Mouse (Mus musculus): Measurements from ENCODE around the gene Tbc1d1. TPM values are rescaled to one million over a fixed set of nuclear protein-coding genes. Genes with fewer than 3 reads are reported as not detected.

The Tbc1d1 gene
- polyA plus RNA-seq, 1 experiment from 2014 or later = 12.2 TPM

DNA sequence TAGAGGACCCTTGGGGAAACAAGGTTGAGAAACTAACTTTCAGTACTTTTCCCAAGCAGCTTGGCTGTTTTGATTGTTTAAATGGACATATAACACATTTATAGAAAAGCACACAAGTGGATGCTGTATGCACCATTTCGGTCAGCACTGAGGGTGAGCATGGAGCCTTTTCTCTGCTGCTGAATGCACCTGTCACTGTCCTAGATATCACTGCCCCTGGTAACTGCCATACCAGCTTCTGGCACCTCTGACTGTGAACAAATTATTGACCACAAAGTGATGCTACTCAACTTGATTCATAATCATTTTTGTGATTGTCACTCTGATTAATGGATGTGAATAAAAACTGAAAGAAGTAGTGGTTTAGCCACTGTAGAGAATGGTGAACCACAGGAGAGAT, 117.4 kb downstream of the Tbc1d1 start:
- Histone ChIP-seq H3K36me3 (no peaks in the 10 kb centered on the region; the same call in 1 of the 2 replicates), H3K9me3 (no peaks in the 10 kb centered on the region), H3K4me3 (no peak overlapping the region), H3K4me2 (replicated peaks) (no peak overlapping the region), H3K27me3 (no peaks in the 10 kb centered on the region), H3K4me1 (0 out of 2 replicates have a peak, but pooled peaks cover 3% of the 10 kb centered on the region), H3K27ac (replicated peaks) (no peak overlapping the region), H3K9ac (replicated peaks) (no peak overlapping the region)
- 80% methylated on average over 1 of the region's 1 CpGs for WGBS
- no peak for ATAC-seq (replicated peaks)

DNA sequence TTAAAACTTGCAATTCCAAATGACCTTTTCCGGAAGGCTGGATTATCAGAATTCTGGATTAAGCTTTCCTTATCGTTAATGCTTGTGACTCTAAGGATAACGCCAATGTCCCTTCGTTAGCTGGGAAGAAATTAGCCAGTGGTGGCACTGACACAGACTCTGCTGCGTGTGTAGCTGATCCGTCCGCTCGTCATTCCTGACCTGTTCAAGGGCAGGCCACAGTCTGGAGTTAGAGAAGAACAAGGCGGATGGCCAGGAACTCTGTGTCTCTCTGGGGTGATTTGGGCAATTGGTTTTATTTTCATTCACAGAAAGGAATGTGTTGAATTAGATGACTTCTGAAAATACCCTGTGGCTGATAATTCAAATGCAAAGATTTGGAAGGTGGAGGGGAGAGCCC, 118.2 kb downstream of the Tbc1d1 start:
- Histone ChIP-seq H3K27ac (replicated peaks) (no peak overlapping the region), H3K4me2 (replicated peaks) (no peak overlapping the region), H3K4me3 (no peak overlapping the region), H3K4me1 (0 out of 2 replicates have a peak, but pooled peaks cover 3% of the 10 kb centered on the region), H3K27me3 (no peaks in the 10 kb centered on the region), H3K36me3 (no peaks in the 10 kb centered on the region; the same call in 1 of the 2 replicates), H3K9ac (replicated peaks) (no peak overlapping the region), H3K9me3 (no peaks in the 10 kb centered on the region)
- WGBS = 62% methylated on average over 9 of the region's 9 CpGs
- no peak for ATAC-seq (replicated peaks)

DNA sequence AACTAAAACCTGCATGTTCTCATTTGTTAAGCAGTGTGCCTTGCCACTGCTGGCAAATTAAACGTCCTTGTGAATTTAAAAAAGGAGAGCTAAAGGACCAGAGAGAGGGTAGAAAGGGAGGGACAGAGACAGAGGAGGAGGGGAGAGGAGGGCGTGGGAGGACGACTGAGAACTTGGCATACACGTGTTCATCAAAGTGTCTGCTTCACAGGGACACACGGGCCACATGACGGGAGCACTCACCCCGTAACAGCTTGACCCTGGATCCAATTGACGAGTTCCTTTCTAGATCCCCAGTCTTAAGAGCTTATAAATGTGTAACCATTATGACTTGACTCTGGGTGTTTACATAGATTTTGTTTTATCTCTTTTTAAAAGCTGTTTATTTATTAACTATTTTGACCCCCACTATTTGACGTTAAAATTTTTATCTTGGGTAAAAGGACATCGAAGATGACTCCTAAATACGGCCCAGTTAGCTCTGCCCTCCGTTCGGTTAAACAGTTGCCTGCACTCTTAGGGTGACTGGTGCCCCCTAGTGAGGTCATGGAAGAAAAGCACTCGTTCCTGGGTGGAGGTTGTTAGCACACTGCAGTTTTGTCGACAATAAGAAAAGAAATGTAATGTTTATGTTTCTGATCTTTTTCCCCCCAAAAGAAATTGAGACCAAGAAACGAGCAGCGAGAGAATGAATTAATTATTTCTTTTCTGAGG, 118.8 kb downstream of the Tbc1d1 start:
- Histone ChIP-seq H3K36me3 (peaks cover 4% of the 10 kb centered on the region), H3K4me2 (replicated peaks) (no peak overlapping the region), H3K4me3 (no peak overlapping the region), H3K27ac (replicated peaks) (no peak overlapping the region), H3K9me3 (no peaks in the 10 kb centered on the region), H3K27me3 (no peaks in the 10 kb centered on the region), H3K9ac (replicated peaks) (no peak overlapping the region), H3K4me1 (0 out of 2 replicates have a peak, but pooled peaks cover under 1% of the 10 kb centered on the region)
- WGBS = 26% methylated on average over 17 of the region's 17 CpGs
- ATAC-seq (replicated peaks) = peak; percentile 86

DNA sequence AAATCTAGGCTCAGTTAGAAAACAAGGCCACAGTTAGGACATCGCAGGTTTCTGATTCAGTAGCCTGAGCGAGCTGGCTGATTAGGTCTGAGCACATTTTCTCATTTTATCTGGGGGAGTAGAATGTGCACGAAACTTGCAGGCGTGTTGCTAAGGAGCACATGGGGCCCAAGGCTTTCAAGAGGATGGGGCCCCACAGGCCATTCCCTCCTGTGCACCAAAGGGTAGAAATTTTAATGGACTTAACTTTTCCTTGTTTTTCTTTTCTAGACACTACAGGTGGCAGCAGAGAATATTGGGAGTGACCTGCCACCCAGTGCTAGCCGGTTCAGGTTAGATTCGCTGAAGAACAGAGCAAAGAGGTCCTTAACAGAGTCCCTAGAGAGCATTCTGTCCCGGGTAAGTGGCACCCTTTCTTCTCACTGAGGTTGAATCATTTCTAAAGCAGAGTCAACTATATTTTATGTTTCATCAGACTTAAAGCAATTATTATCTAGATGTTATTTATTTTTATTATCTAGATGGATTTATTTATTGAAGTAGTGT, 121.6 kb downstream of the Tbc1d1 start:
- no peak overlapping the region for H3K4me3 ChIP-seq
- H3K36me3 ChIP-seq = peaks cover 9% of the 10 kb centered on the region
- no peaks in the 10 kb centered on the region for H3K9me3 ChIP-seq
- no peaks in the 10 kb centered on the region for H3K27me3 ChIP-seq
- no peak overlapping the region for H3K27ac ChIP-seq (replicated peaks)
- no peak overlapping the region for H3K4me2 ChIP-seq (replicated peaks)
- 90% methylated on average over 7 of the region's 7 CpGs for WGBS
- H3K9ac ChIP-seq (replicated peaks) = no peak overlapping the region
- no peak for ATAC-seq (replicated peaks)
- H3K4me1 ChIP-seq = no peaks in the 10 kb centered on the region

DNA sequence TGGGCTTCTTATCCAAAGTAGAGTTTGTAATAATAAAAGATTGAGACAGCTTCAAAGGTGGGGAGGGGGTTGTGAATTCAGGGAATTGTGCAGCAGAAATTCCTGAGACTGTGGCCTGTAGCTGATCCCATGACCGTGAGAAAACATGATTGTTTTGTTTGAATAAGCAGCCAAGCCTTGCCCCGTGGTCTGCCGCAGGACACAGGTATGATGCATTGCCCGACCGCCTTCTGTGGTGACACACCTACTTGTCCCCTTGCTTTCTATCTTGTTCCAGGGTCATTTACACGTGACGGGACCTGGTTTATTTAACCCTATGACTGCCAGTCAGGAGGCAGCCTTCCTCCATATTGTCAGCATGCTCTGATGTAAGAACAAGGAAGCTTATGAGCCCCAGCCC, 123.6 kb downstream of the Tbc1d1 start:
- H3K27ac ChIP-seq (replicated peaks) = no peak overlapping the region
- H3K4me3 ChIP-seq = no peak overlapping the region
- H3K9me3 ChIP-seq = no peaks in the 10 kb centered on the region
- H3K4me1 ChIP-seq = no peaks in the 10 kb centered on the region
- 68% methylated on average over 7 of the region's 7 CpGs for WGBS
- H3K36me3 ChIP-seq = peaks cover 9% of the 10 kb centered on the region
- no peak overlapping the region for H3K9ac ChIP-seq (replicated peaks)
- no peak for ATAC-seq (replicated peaks)
- H3K4me2 ChIP-seq (replicated peaks) = no peak overlapping the region
- no peaks in the 10 kb centered on the region for H3K27me3 ChIP-seq

DNA sequence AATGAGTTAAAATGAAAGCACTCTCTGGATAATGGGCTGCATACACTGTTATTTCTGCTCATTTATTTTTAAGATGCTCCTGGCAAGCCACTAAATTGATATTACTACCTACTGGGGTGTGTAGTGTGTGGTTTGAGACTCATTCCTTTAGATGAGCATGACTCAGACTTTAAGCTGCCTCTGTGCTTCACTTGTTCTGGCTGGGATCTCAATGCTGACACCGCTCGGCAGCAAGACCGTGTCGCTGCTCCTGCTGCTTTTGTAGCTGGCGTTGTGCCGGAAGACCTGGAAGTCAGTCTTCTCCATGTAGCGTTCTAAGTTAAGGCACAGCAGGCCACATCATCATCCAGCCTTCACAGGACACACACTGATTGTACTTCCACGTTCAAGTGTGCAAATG, 124.1 kb downstream of the Tbc1d1 start:
- no peak overlapping the region for H3K4me2 ChIP-seq (replicated peaks)
- no peaks in the 10 kb centered on the region for H3K4me1 ChIP-seq
- no peak overlapping the region for H3K9ac ChIP-seq (replicated peaks)
- H3K4me3 ChIP-seq = no peak overlapping the region
- peaks cover 9% of the 10 kb centered on the region for H3K36me3 ChIP-seq
- no peaks in the 10 kb centered on the region for H3K9me3 ChIP-seq
- no peaks in the 10 kb centered on the region for H3K27me3 ChIP-seq
- WGBS = 92% methylated on average over 8 of the region's 8 CpGs
- no peak overlapping the region for H3K27ac ChIP-seq (replicated peaks)
- no peak for ATAC-seq (replicated peaks)

DNA sequence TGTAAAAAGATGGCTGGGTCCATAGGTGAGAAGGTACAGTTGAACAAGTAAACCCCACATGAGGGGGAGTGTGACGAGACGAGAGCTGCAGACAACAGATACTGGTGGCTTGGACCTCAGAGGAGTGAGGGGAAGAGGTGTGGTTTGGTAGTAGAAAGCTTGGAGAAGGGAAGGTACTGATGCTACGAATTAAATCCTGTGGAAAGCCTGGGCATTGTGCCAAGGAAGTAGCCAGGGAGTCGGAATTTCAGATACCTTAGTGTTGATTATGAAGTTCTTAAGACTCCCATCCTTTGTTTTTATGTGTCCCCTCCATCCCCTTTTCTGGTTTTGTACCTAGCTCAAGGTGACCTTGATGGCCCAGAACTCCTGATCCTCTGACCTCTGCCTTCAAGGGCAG, 124.5 kb downstream of the Tbc1d1 start:
- peaks cover 9% of the 10 kb centered on the region for H3K36me3 ChIP-seq
- WGBS = 57% methylated on average over 4 of the region's 4 CpGs
- no peak overlapping the region for H3K4me2 ChIP-seq (replicated peaks)

DNA sequence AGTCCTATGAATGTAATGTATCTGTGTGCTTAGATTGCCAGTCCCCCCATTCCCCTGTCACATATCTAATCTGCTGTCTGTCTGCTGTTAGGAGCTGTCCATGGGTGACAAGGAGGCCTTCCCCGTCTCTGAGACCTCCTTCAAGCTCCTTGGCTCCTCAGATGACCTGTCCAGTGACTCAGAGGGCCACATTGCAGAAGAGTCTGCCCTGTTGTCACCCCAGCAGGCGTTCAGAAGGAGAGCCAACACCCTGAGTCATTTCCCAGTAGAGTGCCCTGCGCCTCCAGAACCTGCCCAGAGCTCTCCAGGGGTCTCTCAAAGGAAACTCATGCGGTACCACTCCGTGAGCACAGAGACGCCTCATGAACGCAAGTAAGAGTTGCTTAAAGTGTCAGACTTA, 125.6 kb downstream of the Tbc1d1 start:
- H3K9me3 ChIP-seq = no peaks in the 10 kb centered on the region
- peaks cover 14% of the 10 kb centered on the region for H3K36me3 ChIP-seq
- H3K4me1 ChIP-seq = no peaks in the 10 kb centered on the region
- H3K4me2 ChIP-seq (replicated peaks) = no peak overlapping the region
- no peak overlapping the region for H3K9ac ChIP-seq (replicated peaks)
- H3K27ac ChIP-seq (replicated peaks) = no peak overlapping the region
- no peak for ATAC-seq (replicated peaks)
- H3K27me3 ChIP-seq = no peaks in the 10 kb centered on the region
- 96% methylated on average over 7 of the region's 7 CpGs for WGBS
- H3K4me3 ChIP-seq = no peak overlapping the region

More for the DNA sequence above, 124.5 kb downstream of the Tbc1d1 start:
- H3K9ac ChIP-seq (replicated peaks) = no peak overlapping the region
- H3K4me1 ChIP-seq = no peaks in the 10 kb centered on the region
- H3K27ac ChIP-seq (replicated peaks) = no peak overlapping the region
- H3K27me3 ChIP-seq = no peaks in the 10 kb centered on the region
- H3K9me3 ChIP-seq = no peaks in the 10 kb centered on the region
- H3K4me3 ChIP-seq = no peak overlapping the region
- ATAC-seq (replicated peaks) = no peak

DNA sequence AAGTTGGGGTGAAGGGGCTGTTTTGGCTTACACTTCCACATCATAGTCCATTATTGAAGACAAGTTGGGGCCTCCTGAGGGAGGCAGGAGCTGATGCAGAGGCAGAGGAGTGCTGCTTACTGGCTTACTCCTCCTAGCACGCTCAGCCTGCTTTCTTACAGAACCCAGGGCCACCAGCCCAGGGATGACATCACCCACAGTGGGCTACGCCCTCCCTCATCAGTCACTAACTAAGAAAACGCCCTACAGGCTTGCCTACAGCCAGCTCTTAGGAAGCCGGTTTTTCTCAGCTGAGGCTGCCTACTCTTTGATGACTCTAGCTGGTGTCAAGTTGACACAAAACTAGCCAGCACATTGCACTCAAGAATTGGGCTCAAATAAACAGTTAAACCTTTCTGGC, 126.5 kb downstream of the Tbc1d1 start:
- no peaks in the 10 kb centered on the region for H3K9me3 ChIP-seq
- no peak overlapping the region for H3K4me2 ChIP-seq (replicated peaks)
- H3K36me3 ChIP-seq = peaks cover 14% of the 10 kb centered on the region
- no peaks in the 10 kb centered on the region for H3K27me3 ChIP-seq
- WGBS = 64% methylated on average over 4 of the region's 4 CpGs
- H3K9ac ChIP-seq (replicated peaks) = no peak overlapping the region
- H3K27ac ChIP-seq (replicated peaks) = no peak overlapping the region
- ATAC-seq (replicated peaks) = no peak
- H3K4me1 ChIP-seq = no peaks in the 10 kb centered on the region
- no peak overlapping the region for H3K4me3 ChIP-seq

DNA sequence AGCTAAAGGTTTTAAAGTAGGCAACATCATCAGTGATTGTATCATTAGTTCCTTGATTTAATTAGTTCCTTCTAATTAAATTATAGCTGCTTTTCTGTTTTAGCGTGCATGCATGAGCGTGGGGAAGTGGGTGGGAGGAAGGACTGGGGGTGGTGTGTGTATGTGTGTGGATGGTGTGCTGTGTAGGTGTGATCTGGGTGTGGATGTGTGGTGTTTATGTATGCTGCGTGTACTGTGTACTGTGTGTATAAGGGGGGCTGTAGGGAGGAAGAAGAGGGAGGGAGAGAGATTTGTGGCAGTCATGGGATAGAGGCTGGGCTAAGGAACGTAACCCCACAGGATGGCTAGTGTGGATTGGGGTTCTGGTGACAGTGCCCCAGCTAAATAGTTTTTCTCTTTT, 129.2 kb downstream of the Tbc1d1 start:
- Histone ChIP-seq H3K27me3 (no peaks in the 10 kb centered on the region), H3K36me3 (peaks cover 10% of the 10 kb centered on the region; the same call in 1 of the 2 replicates), H3K4me1 (no peaks in the 10 kb centered on the region), H3K9me3 (no peaks in the 10 kb centered on the region), H3K4me2 (replicated peaks) (no peak overlapping the region), H3K4me3 (no peak overlapping the region), H3K27ac (replicated peaks) (no peak overlapping the region), H3K9ac (replicated peaks) (no peak overlapping the region)
- ATAC-seq (replicated peaks) = no peak
- 83% methylated on average over 4 of the region's 4 CpGs for WGBS

DNA sequence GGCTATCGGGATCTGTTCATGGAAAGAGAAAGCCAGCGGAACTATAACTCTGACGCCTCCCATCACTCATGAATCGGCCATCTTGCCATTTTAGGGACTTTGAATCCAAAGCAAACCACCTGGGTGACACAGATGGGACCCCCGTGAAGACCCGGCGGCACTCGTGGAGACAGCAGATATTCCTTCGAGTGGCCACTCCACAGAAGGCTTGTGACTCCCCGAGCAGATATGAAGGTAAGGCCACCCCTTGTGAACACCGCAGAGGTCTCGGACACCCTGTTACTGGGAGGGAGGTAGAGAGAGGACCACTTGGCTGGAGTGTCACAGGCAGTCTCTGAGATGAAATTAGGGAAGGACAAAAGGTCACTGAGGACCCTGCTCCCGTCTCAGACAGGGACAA, 129.7 kb downstream of the Tbc1d1 start:
- no peaks in the 10 kb centered on the region for H3K27me3 ChIP-seq
- H3K36me3 ChIP-seq = peaks cover 10% of the 10 kb centered on the region; the same call in 1 of the 2 replicates
- H3K4me1 ChIP-seq = no peaks in the 10 kb centered on the region
- no peak for ATAC-seq (replicated peaks)
- no peak overlapping the region for H3K4me2 ChIP-seq (replicated peaks)
- H3K9ac ChIP-seq (replicated peaks) = no peak overlapping the region
- no peak overlapping the region for H3K27ac ChIP-seq (replicated peaks)
- H3K9me3 ChIP-seq = no peaks in the 10 kb centered on the region
- H3K4me3 ChIP-seq = no peak overlapping the region
- WGBS = 94% methylated on average over 13 of the region's 13 CpGs

DNA sequence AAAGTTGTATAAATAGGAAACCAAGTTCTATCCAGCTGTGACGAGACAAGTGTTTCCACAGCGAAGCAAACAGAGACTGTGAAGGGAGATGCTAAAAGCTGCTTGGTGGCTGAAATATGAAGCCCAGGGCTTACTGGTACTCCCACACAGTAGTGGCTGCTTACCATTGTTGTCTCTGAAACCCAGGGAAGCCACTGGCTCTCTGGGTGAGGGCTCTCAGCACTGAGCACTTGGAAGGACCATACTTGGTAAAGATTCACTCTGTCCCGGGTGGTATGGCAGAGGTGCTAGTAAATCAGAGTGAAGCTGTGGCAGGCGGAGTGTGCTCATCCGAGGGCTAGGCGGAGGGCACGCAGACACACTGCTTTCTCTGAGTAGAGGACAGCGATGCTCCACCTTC, 131.2 kb downstream of the Tbc1d1 start:
- ATAC-seq (replicated peaks) = no peak
- Histone ChIP-seq H3K9me3 (no peaks in the 10 kb centered on the region), H3K4me1 (no peaks in the 10 kb centered on the region), H3K36me3 (peaks cover 5% of the 10 kb centered on the region; the same call in 1 of the 2 replicates), H3K4me3 (no peak overlapping the region), H3K27ac (replicated peaks) (no peak overlapping the region), H3K9ac (replicated peaks) (no peak overlapping the region), H3K4me2 (replicated peaks) (no peak overlapping the region), H3K27me3 (no peaks in the 10 kb centered on the region)
- 92% methylated on average over 8 of the region's 8 CpGs for WGBS

Measured in forebrain, embryonic 15.5 days (tissue).